In the genomic region with DNA sequence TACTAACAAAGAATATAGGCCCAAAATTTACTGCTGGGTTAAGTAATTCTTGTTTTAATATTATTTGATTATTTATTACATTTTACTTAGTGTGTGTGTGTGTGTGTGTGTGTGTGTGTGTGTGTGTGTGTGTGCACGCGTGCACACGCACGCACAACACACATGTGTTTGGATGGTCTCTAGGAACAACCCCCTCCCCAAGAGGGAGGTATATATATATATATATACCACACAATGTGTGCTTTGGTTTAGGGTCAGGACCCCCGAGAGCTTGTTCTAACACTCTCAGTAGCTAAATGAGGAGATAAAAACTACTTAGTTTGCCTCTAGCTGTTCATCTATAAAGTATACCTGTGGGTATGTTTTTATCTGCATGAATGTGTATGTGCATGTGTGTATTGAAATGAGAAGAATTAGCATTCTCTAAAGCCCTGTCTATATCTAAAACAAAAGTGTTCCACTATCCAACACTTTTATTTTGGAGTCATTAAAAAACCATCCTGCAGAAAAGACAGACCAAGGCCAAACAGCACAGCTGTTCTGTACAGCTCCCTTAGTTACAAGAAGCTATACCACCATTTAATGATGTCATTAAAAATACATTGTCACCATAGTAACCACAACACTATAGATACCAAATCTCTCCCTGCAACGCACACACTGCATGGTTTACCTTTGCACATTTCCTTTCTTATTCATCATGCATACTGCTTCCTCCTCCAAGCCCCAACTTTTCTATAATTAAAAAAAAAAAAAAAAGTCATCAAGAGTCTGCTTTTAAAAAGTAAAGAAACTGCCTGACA, we compare ENCODE assay signal across 26 mouse cellular contexts.
A peak's percentile ranks its signal among the peaks of the same experiment; 100 is the strongest.
DNase-seq lines count a peak whose midpoint lies in the region; ATAC-seq and TF ChIP-seq lines count a peak whose summit lies in the region.
"Had no signal": no experiment of that assay in that cellular context is flagged by ENCODE, and none has a peak within 500 bp of the region (broad histone marks: within the 10 kb centered on the region; RNA-seq: fewer than 3 reads in every experiment).

No protein-coding gene starts in this region.

- H3K27ac ChIP-seq in forebrain, embryonic 12.5 days = no peak overlapping the region
- no peak overlapping the region for H3K27ac ChIP-seq in forebrain, embryonic 11.5 days (ENCODE audit: low read depth, low read length)
- no peak overlapping the region for H3K27ac ChIP-seq in midbrain, embryonic 14.5 days (replicated peaks; ENCODE audit: low read depth, low read length)
- no peak overlapping the region for H3K27ac ChIP-seq in stomach, postnatal 0 days (replicated peaks)
- H3K27ac ChIP-seq: embryonic facial prominence, embryonic 15.5 days; gastrocnemius, adult 2 months; limb, embryonic 13.5 days; liver, embryonic 13.5 days had no signal

- ATAC-seq in forebrain, embryonic 12.5 days (ENCODE audit: low FRiP score) = 0 out of 2 replicates have a peak, but pooled peaks have one; percentile 44
- no peak for ATAC-seq in forebrain, embryonic 11.5 days (replicated peaks; ENCODE audit: low FRiP score)
- peak; percentile 63; the same call in 1 of the 2 replicates for ATAC-seq in midbrain, embryonic 14.5 days (ENCODE audit: low FRiP score, low TSS enrichment)
- ATAC-seq in stomach, postnatal 0 days (ENCODE audit: low FRiP score, low TSS enrichment) = peak; percentile 49; the same call in 1 of the 2 replicates
- ATAC-seq: Patski had no signal

- H3K4me2 ChIP-seq in forebrain, embryonic 12.5 days = no peak overlapping the region
- H3K4me2 ChIP-seq in forebrain, embryonic 11.5 days (ENCODE audit: low read depth, low read length, severe bottlenecking) = no peak overlapping the region
- H3K4me2 ChIP-seq in midbrain, embryonic 14.5 days (ENCODE audit: low read length) = no peak overlapping the region
- H3K4me2 ChIP-seq in stomach, postnatal 0 days (replicated peaks; ENCODE audit: low read depth) = no peak overlapping the region
- H3K4me2 ChIP-seq: embryonic facial prominence, embryonic 15.5 days; heart, embryonic 11.5 days; limb, embryonic 13.5 days; liver, embryonic 13.5 days; lung, embryonic 14.5 days had no signal

- no peak overlapping the region for H3K4me3 ChIP-seq in forebrain, embryonic 12.5 days (replicated peaks)
- no peak overlapping the region for H3K4me3 ChIP-seq in forebrain, embryonic 11.5 days (ENCODE audit: low read depth, low read length)
- H3K4me3 ChIP-seq in midbrain, embryonic 14.5 days (replicated peaks; ENCODE audit: low read depth, low read length) = no peak overlapping the region
- no peak overlapping the region for H3K4me3 ChIP-seq in stomach, postnatal 0 days (ENCODE audit: low read depth, low read length)
- H3K4me3 ChIP-seq: embryonic facial prominence, embryonic 15.5 days; gastrocnemius, adult 2 months; limb, embryonic 13.5 days; liver, embryonic 13.5 days had no signal

- no peak overlapping the region for H3K9ac ChIP-seq in forebrain, embryonic 12.5 days
- H3K9ac ChIP-seq in forebrain, embryonic 11.5 days (ENCODE audit: low read length) = no peak overlapping the region
- H3K9ac ChIP-seq in midbrain, embryonic 14.5 days (replicated peaks; ENCODE audit: low read length) = no peak overlapping the region
- H3K9ac ChIP-seq in stomach, postnatal 0 days (ENCODE audit: low read length) = no peak overlapping the region
- H3K9ac ChIP-seq: embryonic facial prominence, embryonic 15.5 days; limb, embryonic 13.5 days; liver, embryonic 13.5 days; lung, embryonic 14.5 days had no signal

- DNase-seq in forebrain, embryonic 11.5 days (ENCODE audit: low spot score) = no peak
- peak; percentile 1 for DNase-seq in retina, postnatal 1 day
- DNase-seq in retina, embryonic 14.5 days (ENCODE audit: low spot score) = no peak
- peak; percentile 31 for DNase-seq in midbrain, embryonic 14.5 days
- no peak for DNase-seq in stomach, postnatal 0 days (ENCODE audit: low spot score)
- DNase-seq in right cerebral cortex, postnatal 14 days = no peak
- no peak for DNase-seq in Muller cell, postnatal 12 days (ENCODE audit: inconsistent ontology term)
- DNase-seq: adrenal gland, adult 8-10 months; cerebellum, adult 11-12 months; cerebellum, postnatal 14 days; embryo, embryonic 11 days; gastrocnemius, adult 2 months; heart, postnatal 10 days; kidney, adult 2 months; kidney, postnatal 10 days; layer of hippocampus, postnatal 36 days; liver, embryonic 13.5 days; lung, embryonic 14.5 days; lung, postnatal 36 days; thymus, adult 18-20 months; thymus, postnatal 4 days had no signal

- no peaks in the 10 kb centered on the region for H3K4me1 ChIP-seq in forebrain, embryonic 12.5 days
- H3K4me1 ChIP-seq in forebrain, embryonic 11.5 days (replicated peaks; ENCODE audit: control insufficient read depth, insufficient read depth, low read length) = no peaks in the 10 kb centered on the region
- H3K4me1 ChIP-seq in midbrain, embryonic 14.5 days (ENCODE audit: control insufficient read depth, insufficient read depth, low read length) = no peaks in the 10 kb centered on the region
- no peaks in the 10 kb centered on the region for H3K4me1 ChIP-seq in stomach, postnatal 0 days (replicated peaks; ENCODE audit: control insufficient read depth, insufficient read depth)
- H3K4me1 ChIP-seq: embryonic facial prominence, embryonic 15.5 days; limb, embryonic 13.5 days; liver, embryonic 13.5 days had no signal

- TF ChIP-seq EP300 in stomach, postnatal 0 days (optimal IDR thresholded peaks at IDR 0.05) = no peak

- no peaks in the 10 kb centered on the region for H3K36me3 ChIP-seq in forebrain, embryonic 12.5 days (replicated peaks)
- no peaks in the 10 kb centered on the region for H3K36me3 ChIP-seq in forebrain, embryonic 11.5 days (ENCODE audit: control insufficient read depth, insufficient read depth, low read length)
- H3K36me3 ChIP-seq in midbrain, embryonic 14.5 days (ENCODE audit: control insufficient read depth, insufficient read depth, low read length) = no peaks in the 10 kb centered on the region
- no peaks in the 10 kb centered on the region for H3K36me3 ChIP-seq in stomach, postnatal 0 days (ENCODE audit: control insufficient read depth, insufficient read depth, low read length)
- H3K36me3 ChIP-seq: embryonic facial prominence, embryonic 15.5 days; limb, embryonic 13.5 days; liver, embryonic 13.5 days had no signal

- 90% methylated on average over 6 of the region's 6 CpGs for WGBS in forebrain, embryonic 12.5 days
- 90% methylated on average over 6 of the region's 6 CpGs for WGBS in forebrain, embryonic 11.5 days
- WGBS in midbrain, embryonic 14.5 days = 85% methylated on average over 6 of the region's 6 CpGs
- 76% methylated on average over 6 of the region's 6 CpGs for WGBS in stomach, postnatal 0 days

- no peak for TF ChIP-seq CTCF in stomach, postnatal 0 days (IDR thresholded peaks at IDR 0.05; ENCODE audit: low read depth)

- no peaks in the 10 kb centered on the region for H3K9me3 ChIP-seq in forebrain, embryonic 12.5 days
- H3K9me3 ChIP-seq in forebrain, embryonic 11.5 days (ENCODE audit: control insufficient read depth, low read length) = no peaks in the 10 kb centered on the region
- no peaks in the 10 kb centered on the region for H3K9me3 ChIP-seq in midbrain, embryonic 14.5 days (ENCODE audit: control insufficient read depth, low read length)
- H3K9me3 ChIP-seq in stomach, postnatal 0 days (ENCODE audit: control insufficient read depth, low read length) = no peaks in the 10 kb centered on the region
- H3K9me3 ChIP-seq: embryonic facial prominence, embryonic 15.5 days; limb, embryonic 13.5 days; liver, embryonic 13.5 days had no signal

- no peaks in the 10 kb centered on the region for H3K27me3 ChIP-seq in forebrain, embryonic 12.5 days
- no peaks in the 10 kb centered on the region for H3K27me3 ChIP-seq in forebrain, embryonic 11.5 days (ENCODE audit: control insufficient read depth, insufficient read depth, low read length)
- no peaks in the 10 kb centered on the region for H3K27me3 ChIP-seq in midbrain, embryonic 14.5 days (ENCODE audit: control insufficient read depth, insufficient read depth, low read length)
- H3K27me3 ChIP-seq in stomach, postnatal 0 days (ENCODE audit: control insufficient read depth, insufficient read depth, low read length) = no peaks in the 10 kb centered on the region
- H3K27me3 ChIP-seq: embryonic facial prominence, embryonic 15.5 days; limb, embryonic 13.5 days; liver, embryonic 13.5 days; Patski had no signal

Comparison
In these comparisons a context has a peak if more than half of its experiments do, and no peak if none do; other contexts are left out.
1. DNase-seq: peak in retina, postnatal 1 day (single experiment) and midbrain, embryonic 14.5 days (single experiment); none in forebrain, embryonic 11.5 days (single experiment), retina, embryonic 14.5 days (single experiment), stomach, postnatal 0 days (single experiment), right cerebral cortex, postnatal 14 days (single experiment) and Muller cell, postnatal 12 days (single experiment).